Mouse (Mus musculus) heart, adult 9 months (tissue): ENCODE data around the gene Fjx1.
A peak's percentile ranks its signal among the peaks of the same experiment; 100 is the strongest.

Source experiments
- DNase-seq, 2 experiments: peaks; one replicate each; pipeline ENCODE4 v3.0.0; 2022; ENCODE audit warnings: low spot score in 2 of 2

The Fjx1 gene

GRCm38 (mm10) chr2:102426434-102426833, 25.9 kb downstream of the Fjx1 start:
- no peak for DNase-seq

DNA sequence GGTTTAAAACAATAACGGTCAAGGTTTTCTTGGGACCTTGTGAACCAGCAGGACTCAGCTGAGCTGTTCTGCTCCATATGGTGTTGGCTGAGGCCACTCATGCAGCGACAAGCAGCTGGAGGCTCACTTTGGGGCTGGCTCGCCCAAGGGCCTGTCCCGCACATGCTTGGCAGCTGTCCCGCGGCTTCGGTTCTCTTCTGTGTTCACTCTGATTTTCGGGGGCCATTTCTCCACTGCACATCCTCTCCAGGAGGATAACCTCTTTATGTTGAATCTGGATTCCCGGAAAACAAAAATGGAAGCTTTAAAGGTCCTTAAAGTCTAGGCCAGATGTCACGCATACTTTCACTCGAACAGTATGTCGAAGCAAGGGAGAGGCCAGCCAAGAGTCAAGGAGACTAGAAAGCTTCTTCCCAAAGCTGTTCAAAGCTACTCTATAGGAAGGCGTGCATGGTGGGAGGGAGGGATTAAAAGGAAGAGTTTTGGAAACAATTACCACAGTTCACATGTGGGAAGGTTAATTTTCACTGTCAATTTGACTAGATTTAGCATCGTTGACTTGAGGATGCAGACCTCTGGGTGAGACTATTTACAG, 36.1 kb downstream of the Fjx1 start:
- no peak for DNase-seq

DNA sequence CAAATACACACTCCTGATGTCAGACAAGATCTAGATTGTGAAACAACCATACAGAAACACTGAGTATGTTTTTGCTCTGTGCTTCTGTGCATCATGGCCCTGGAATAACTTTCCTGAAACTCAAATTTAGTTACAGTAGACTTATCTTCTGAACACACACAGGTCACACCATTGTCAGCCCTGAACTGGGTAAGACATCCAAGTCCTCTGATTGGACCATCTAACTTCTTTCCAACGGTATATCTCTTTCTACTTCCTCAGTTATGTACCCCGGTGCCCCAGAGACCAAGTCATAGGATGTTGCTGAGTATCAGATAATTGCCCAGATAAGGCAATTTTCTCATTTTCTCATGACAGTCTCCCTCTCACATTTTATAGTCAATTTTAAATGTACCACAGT, 39.6 kb downstream of the Fjx1 start:
- DNase-seq: no peak

DNA sequence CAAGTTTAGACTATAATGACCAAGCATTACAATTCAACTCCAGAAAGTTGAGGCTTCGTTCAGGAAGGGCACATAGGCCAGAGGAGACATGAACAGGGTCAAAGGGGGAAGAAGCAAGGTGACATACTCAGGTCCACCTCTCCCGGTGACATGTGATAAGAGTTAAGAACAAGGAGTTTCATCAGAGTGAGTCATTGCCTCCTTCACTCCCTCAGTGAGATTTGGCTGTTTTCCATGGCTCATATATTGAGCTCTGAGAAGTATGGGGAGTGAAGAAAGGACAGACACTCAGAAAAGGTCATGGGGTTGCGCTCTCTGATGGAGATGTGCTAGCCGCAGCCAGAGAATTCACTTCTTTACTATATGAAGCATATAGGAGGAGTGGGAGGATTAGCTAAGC, 41.7 kb downstream of the Fjx1 start:
- no peak for DNase-seq

DNA sequence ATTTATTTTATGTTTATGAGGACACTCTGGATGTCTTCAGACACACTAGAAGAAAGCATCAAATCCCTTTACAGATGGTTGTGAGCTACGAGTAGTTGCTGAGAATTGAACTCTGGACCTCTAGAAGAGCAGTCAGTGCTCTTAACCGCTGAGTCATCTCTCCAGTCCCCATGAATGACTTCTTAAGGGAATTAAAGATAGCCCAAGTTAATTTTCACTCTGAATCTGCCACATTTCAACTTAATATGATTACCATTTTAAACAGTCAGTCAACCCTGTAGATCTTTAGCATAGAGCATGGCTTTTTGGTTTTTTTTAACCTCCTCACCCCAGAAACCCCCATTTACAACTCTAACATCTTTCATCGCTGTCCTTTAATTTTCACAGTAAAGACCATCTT, 42.6 kb downstream of the Fjx1 start:
- no peak for DNase-seq

GRCm38 (mm10) chr2:102407363-102408184, 44.7 kb downstream of the Fjx1 start, which contains the start of gene Trim44:
Gene Trim44 (minus strand): TSS chr2:102407828.
- no peak for DNase-seq

DNA sequence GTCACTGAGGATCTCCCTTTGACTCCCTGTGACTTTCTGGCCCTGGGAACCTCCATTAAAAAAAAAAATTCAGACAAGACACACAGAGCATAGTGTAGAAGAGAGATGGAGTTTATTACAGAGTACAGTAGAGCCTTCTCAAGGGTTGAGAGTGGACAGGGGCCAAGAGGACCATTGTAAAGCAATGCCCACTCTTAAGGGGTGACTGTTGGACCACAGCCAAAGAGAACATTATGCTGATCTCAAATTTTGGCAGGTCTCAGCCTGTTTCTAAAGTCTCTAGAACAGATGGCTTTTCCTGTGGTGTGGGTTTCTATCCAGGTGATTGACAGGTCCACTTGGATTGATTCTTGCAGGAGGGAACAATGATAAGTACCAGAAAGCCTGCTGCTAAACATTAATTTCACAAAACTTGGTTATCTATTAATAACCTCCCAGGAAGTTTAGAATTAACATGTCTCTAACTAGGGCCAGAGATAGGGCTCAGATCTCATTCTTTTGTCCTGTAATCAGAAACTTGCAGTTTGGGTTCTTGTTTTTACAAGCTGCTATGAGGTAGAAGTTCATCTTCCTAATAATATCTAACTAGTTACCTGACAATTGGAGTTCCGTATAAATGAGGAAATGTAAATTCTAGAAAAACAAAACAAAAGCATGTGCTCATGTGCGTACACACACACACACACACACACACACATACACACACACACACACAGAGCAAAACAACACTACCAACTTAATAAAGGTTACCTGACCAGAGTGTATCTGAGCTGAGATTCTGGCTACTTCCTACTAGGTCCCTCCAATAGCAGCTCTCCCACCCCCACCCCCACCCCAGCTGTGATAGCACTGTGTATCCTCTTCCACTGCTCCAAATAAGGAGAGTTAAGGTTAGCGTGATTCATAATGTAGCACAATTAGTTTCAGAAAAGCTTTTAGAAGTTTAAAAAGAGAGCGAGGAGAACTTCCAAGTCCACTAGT, 45.7 kb downstream of the Fjx1 start:
- no peak for DNase-seq

GRCm38 (mm10) chr2:102403982-102404381, 48.3 kb downstream of the Fjx1 start:
- DNase-seq: no peak

GRCm38 (mm10) chr2:102403306-102403705, 49.0 kb downstream of the Fjx1 start:
- no peak for DNase-seq

- DNase-seq: no peak
Observed at GRCm38 (mm10) chr2:102401352-102401692, 51.0 kb downstream of the Fjx1 start.

DNA sequence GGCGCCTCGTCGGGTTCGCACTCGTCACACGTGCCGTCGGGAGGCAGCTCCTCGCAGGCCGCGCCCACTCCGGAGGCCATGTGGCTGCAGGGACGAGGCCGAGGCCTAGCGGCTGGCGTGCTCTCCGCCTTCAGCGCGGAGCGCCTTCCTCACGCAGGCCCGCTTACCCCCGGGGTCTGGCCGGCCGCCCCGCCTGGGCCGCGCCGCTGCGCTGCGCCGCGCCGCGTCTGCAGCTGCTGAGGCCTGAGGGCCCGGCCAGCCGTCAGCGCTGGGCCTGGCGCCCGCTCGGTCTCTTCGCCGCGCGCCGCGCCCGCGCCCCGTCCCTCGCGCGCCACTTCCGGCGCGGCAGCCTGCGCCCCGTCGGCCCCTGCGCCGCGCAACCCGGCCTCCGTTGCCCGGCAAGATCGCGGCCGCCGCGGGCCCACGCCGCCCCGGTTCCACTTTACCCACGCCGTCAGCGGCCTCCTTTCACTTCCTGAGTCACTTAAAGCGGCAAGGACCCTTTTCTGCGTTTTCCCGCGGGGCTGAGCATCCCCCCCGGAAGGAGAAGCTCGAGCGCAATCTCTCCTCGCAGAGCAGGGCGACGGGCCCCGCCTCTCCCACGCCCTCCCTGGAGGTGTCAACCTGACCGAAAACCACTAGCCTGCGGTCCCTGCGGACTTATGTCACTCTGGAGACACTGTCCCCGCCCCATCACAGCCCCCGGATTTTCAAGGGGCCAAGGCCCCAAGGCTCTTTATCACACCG, 51.5 kb downstream of the Fjx1 start:
- peak; percentile 89 to 91 for DNase-seq

DNA sequence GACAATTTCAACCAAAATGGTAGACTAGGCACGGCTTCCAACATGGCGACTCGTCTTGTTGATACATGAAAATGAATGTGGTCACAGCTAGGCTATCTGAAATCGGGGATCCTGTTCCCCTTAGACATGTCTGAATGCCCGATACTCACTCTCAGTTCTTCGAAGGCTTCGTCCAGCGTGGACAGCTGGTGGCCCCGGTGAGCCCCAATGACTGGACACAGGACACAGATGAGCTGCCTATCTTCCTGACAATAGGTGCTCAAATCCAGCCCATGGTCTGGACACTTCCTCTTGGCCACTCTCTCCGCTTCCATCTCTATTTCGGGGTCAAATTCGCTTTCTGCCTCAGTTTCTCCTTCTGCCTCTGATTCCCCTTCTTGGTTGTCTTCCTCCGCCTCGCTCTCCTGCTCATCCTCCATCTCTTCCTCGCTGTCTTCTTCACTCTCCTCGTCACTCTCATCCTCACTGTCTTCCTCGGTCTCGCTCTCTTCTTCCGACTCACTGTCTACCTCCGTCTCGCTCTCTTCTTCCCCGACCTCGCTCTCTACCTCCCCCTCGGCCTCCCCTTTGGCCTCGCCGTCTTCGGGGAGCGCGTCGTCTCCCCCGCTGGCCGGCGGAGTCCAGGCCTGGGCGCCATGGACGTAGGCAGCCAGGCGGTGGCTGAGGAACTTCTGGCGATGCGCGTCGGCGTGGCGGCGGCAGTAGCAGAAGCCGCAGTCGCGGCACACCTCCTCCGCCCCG, 52.3 kb downstream of the Fjx1 start:
- DNase-seq: peak in 1 of 2 experiments; percentile 7
